Mouse (Mus musculus): ENCODE data around the gene 1700001P01Rik. TPM values are rescaled to one million over a fixed set of nuclear protein-coding genes. Genes with fewer than 3 reads are reported as not detected.
A peak's percentile ranks its signal among the peaks of the same experiment; 100 is the strongest.

1700001P01Rik gene
- polyA plus RNA-seq, 1 experiment from 2014 or later: 0.44 TPM

- peaks cover 21% of the 10 kb centered on the region for H3K36me3 ChIP-seq (ENCODE audit: control insufficient read depth, insufficient read depth, low read length)
- peak overlapping the region; percentile 79 for H3K27ac ChIP-seq (ENCODE audit: low read depth, low read length)
- peak; percentile 35; the same call in 1 of the 2 replicates for ATAC-seq
- peaks cover 21% of the 10 kb centered on the region for H3K4me1 ChIP-seq (ENCODE audit: control insufficient read depth, insufficient read depth, low read depth, low read length)
- H3K9ac ChIP-seq (ENCODE audit: low read depth, low read length): peak overlapping the region; percentile 76
- 0% methylated on average over 10 of the region's 10 CpGs for WGBS
- no peaks in the 10 kb centered on the region for H3K9me3 ChIP-seq (ENCODE audit: control insufficient read depth, low read length)
- H3K4me2 ChIP-seq (ENCODE audit: low read length): peak overlapping the region; percentile 63
- H3K4me3 ChIP-seq (ENCODE audit: low read length): peak overlapping the region; percentile 75
- H3K27me3 ChIP-seq (replicated peaks; ENCODE audit: control insufficient read depth, insufficient read depth, low read length): no peaks in the 10 kb centered on the region
Observed at GRCm38 (mm10) chr11:97782564-97782895, 6.8 kb upstream of the 1700001P01Rik start.

DNA sequence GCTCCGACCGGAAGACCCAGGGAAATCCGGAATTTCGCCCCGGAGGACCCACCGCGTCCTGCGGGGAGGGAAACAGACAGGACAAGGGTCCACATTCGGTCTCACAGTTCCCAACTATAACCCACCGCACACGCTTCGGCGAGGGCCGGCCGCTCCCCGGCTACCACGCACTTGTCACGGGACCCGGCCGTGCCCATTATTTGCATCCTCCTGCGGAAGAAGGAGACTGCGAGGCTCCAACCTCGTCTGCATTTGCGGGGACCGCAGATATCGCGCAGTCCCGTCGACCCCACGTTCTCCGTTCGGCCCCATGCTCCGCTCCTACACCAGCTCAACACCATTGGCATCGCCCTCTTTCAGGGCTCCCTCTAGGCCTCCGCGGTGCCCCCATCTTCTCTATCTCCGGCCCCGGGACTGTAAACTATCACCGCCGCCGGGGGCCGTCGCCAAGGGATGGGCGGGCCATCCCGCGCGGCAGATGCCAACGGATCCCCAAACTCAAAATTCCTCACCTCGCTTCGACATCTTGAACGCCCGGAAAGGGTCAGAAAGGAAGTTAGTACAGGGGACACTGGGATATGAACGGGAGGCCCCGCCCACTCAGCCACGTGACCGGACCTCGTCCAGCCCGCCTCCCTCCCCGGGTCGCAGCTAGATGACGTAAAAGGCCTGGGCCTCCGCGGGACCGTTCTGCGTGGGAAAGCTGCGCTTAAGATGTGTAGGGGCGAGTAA, 6.3 kb upstream of the 1700001P01Rik start, which contains the start of gene Rpl23:
Gene Rpl23, minus strand, starts transcription at position 606 of the 732 bp plus-strand sequence.
- Histone ChIP-seq H3K27me3 (replicated peaks; ENCODE audit: control insufficient read depth, insufficient read depth, low read length) (no peaks in the 10 kb centered on the region), H3K4me1 (ENCODE audit: control insufficient read depth, insufficient read depth, low read depth, low read length) (peaks cover 21% of the 10 kb centered on the region), H3K9me3 (ENCODE audit: control insufficient read depth, low read length) (no peaks in the 10 kb centered on the region), H3K36me3 (ENCODE audit: control insufficient read depth, insufficient read depth, low read length) (peaks cover 26% of the 10 kb centered on the region), H3K27ac (ENCODE audit: low read depth, low read length) (peak within 1 kb of the TSS; percentile 80), H3K9ac (ENCODE audit: low read depth, low read length) (peak within 1 kb of the TSS; percentile 88), H3K4me3 (ENCODE audit: low read length) (peak within 1 kb of the TSS; percentile 75), H3K4me2 (ENCODE audit: low read length) (peak within 1 kb of the TSS; percentile 73)
- under 1% methylated on average over 65 of the region's 67 CpGs for WGBS
- peak; percentile 97 for ATAC-seq

DNA sequence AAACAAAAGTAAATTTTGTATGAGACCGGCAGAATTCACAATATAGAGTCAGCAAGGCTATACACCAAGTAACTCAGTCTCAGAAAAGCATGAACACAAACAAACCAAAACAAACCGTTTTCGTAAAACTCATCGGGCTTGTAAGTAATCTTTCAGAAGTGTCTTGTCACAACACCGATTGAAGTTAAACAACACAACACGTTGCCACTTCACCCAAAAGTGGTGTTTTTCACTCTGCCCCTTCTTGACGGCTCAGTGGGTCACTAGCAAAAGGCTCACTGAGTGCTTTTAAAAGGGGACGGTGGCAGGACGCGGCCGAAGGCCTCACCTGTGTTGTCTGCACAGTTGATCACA, 5.7 kb upstream of the 1700001P01Rik start:
- peaks cover 21% of the 10 kb centered on the region for H3K4me1 ChIP-seq (ENCODE audit: control insufficient read depth, insufficient read depth, low read depth, low read length)
- H3K36me3 ChIP-seq (ENCODE audit: control insufficient read depth, insufficient read depth, low read length): peaks cover 31% of the 10 kb centered on the region
- H3K4me2 ChIP-seq (ENCODE audit: low read length): peak overlapping the region; percentile 73
- no peak for ATAC-seq
- WGBS: 2% methylated on average over 11 of the region's 11 CpGs
- H3K9ac ChIP-seq (ENCODE audit: low read depth, low read length): peak overlapping the region; percentile 88
- no peaks in the 10 kb centered on the region for H3K27me3 ChIP-seq (replicated peaks; ENCODE audit: control insufficient read depth, insufficient read depth, low read length)
- H3K4me3 ChIP-seq (ENCODE audit: low read length): peak overlapping the region; percentile 75
- no peaks in the 10 kb centered on the region for H3K9me3 ChIP-seq (ENCODE audit: control insufficient read depth, low read length)
- peak overlapping the region; percentile 80; the same call in 1 of the 2 replicates for H3K27ac ChIP-seq (ENCODE audit: low read depth, low read length)

DNA sequence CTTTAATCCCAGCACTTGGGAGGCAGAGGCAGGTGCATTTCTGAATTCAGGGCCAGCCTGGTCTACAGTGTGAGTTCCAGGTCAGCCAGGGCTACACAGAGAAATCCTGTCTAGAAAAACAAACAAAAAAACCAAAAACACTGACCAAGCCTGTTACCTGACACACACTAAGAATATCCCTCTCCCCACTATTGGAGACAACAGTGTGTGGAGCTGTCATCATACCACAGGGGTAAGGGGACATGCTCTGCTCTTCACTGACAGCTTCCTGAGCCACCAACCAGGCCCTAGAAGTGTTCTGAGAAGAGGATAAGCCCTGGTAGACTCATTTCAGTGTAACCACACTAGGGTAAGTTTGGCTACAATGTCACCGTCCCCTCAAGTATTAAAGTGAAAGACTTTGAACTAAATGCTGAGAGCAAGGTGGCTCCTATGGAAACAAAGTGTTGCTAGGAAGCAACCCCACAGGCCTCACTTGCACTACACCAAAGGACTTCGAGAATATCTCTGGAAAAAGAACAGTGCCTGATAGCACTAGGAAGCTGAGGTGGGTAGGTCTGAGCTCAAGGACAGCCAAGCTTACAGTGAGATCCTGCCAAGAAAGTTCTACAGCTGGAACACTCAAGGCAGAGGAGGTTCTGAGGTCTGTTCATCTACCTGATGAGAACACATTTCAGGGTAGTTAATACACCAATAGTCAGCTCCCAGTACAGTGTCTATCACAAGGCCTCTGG, 4.4 kb upstream of the 1700001P01Rik start:
- Histone ChIP-seq H3K9me3 (ENCODE audit: control insufficient read depth, low read length) (no peaks in the 10 kb centered on the region), H3K4me1 (ENCODE audit: control insufficient read depth, insufficient read depth, low read depth, low read length) (peaks cover 21% of the 10 kb centered on the region), H3K27ac (ENCODE audit: low read depth, low read length) (no peak overlapping the region), H3K36me3 (ENCODE audit: control insufficient read depth, insufficient read depth, low read length) (peaks cover 31% of the 10 kb centered on the region), H3K4me2 (ENCODE audit: low read length) (no peak overlapping the region; the same call in 1 of the 2 replicates), H3K9ac (ENCODE audit: low read depth, low read length) (0 out of 2 replicates have a peak overlapping the region, but pooled peaks have one; percentile 6), H3K4me3 (ENCODE audit: low read length) (no peak overlapping the region), H3K27me3 (replicated peaks; ENCODE audit: control insufficient read depth, insufficient read depth, low read length) (no peaks in the 10 kb centered on the region)
- ATAC-seq: no peak
- WGBS: 78% methylated on average over 2 of the region's 2 CpGs

DNA sequence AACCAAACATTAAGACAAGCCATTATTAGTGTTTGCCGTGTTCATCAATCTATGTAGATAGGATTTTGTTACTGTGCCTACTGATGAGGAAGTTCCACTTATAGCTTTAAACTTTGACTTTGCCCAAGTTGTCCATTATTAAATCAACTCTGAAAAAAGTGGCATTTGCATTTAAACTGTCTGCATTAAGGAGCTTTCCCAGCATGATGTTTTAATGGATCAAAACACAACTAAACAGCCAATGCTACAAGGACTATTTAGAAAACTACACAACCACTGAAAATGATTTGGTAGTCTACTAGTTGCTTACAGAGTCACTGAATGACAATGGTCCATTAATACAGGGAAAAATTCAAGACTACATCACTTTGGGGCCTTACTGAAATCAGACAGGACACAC, 3.2 kb upstream of the 1700001P01Rik start:
- peaks cover 31% of the 10 kb centered on the region for H3K36me3 ChIP-seq (ENCODE audit: control insufficient read depth, insufficient read depth, low read length)
- no peaks in the 10 kb centered on the region for H3K9me3 ChIP-seq (ENCODE audit: control insufficient read depth, low read length)
- no peak overlapping the region for H3K27ac ChIP-seq (ENCODE audit: low read depth, low read length)
- H3K4me3 ChIP-seq (ENCODE audit: low read length): no peak overlapping the region
- no peak overlapping the region for H3K4me2 ChIP-seq (ENCODE audit: low read length)
- H3K4me1 ChIP-seq (ENCODE audit: control insufficient read depth, insufficient read depth, low read depth, low read length): peaks cover 21% of the 10 kb centered on the region
- no peaks in the 10 kb centered on the region for H3K27me3 ChIP-seq (replicated peaks; ENCODE audit: control insufficient read depth, insufficient read depth, low read length)
- 91% methylated on average over 1 of the region's 1 CpGs for WGBS
- no peak for ATAC-seq
- no peak overlapping the region for H3K9ac ChIP-seq (ENCODE audit: low read depth, low read length)

DNA sequence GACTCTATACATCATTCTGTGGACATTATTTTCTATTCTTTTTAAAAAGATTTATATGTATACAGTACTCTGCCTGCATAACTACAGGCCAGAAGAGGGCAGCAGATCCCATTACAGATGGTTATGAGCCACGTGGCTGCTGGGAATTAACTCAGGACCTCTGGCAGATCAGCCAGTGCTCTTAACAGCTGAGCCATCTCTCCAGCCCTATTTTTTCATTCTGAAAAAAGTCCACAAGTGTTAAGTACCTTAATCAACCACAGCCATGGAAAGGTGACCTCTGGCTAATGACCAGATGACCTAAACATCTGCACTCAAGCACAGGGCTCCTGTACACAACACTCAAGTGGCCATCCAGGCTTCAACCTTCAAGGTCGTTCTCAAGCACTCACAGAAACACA, 1.4 kb upstream of the 1700001P01Rik start:
- Histone ChIP-seq H3K36me3 (ENCODE audit: control insufficient read depth, insufficient read depth, low read length) (peaks cover 31% of the 10 kb centered on the region), H3K27me3 (replicated peaks; ENCODE audit: control insufficient read depth, insufficient read depth, low read length) (no peaks in the 10 kb centered on the region), H3K9me3 (ENCODE audit: control insufficient read depth, low read length) (no peaks in the 10 kb centered on the region), H3K4me2 (ENCODE audit: low read length) (no peak overlapping the region), H3K4me1 (ENCODE audit: control insufficient read depth, insufficient read depth, low read depth, low read length) (peaks cover 15% of the 10 kb centered on the region), H3K9ac (ENCODE audit: low read depth, low read length) (no peak overlapping the region), H3K27ac (ENCODE audit: low read depth, low read length) (no peak overlapping the region), H3K4me3 (ENCODE audit: low read length) (no peak overlapping the region)
- no peak for ATAC-seq
- 44% methylated on average over 2 of the region's 2 CpGs for WGBS

- H3K27ac ChIP-seq (ENCODE audit: low read depth, low read length): no peak overlapping the region
- no peak overlapping the region for H3K9ac ChIP-seq (ENCODE audit: low read depth, low read length)
- H3K27me3 ChIP-seq (replicated peaks; ENCODE audit: control insufficient read depth, insufficient read depth, low read length): no peaks in the 10 kb centered on the region
- no peak overlapping the region for H3K4me3 ChIP-seq (ENCODE audit: low read length)
- H3K4me2 ChIP-seq (ENCODE audit: low read length): no peak overlapping the region
- peaks cover 31% of the 10 kb centered on the region for H3K36me3 ChIP-seq (ENCODE audit: control insufficient read depth, insufficient read depth, low read length)
- H3K9me3 ChIP-seq (ENCODE audit: control insufficient read depth, low read length): no peaks in the 10 kb centered on the region
- WGBS: 66% methylated on average over 5 of the region's 5 CpGs
- ATAC-seq: no peak; the same call in 1 of the 2 replicates
- H3K4me1 ChIP-seq (ENCODE audit: control insufficient read depth, insufficient read depth, low read depth, low read length): peaks cover 15% of the 10 kb centered on the region
Observed at GRCm38 (mm10) chr11:97776497-97777128, 895 bp upstream of the 1700001P01Rik start.

GRCm38 (mm10) chr11:97775186-97775585, 532 bp downstream of the 1700001P01Rik start:
- no peak overlapping the region for H3K9ac ChIP-seq (ENCODE audit: low read depth, low read length)
- H3K4me3 ChIP-seq (ENCODE audit: low read length): no peak overlapping the region
- peaks cover 29% of the 10 kb centered on the region for H3K36me3 ChIP-seq (ENCODE audit: control insufficient read depth, insufficient read depth, low read length)
- H3K9me3 ChIP-seq (ENCODE audit: control insufficient read depth, low read length): no peaks in the 10 kb centered on the region
- WGBS: 74% methylated on average over 13 of the region's 13 CpGs
- ATAC-seq: peak; percentile 58; the same call in 1 of the 2 replicates
- peaks cover 3% of the 10 kb centered on the region for H3K4me1 ChIP-seq (ENCODE audit: control insufficient read depth, insufficient read depth, low read depth, low read length)
- H3K4me2 ChIP-seq (ENCODE audit: low read length): no peak overlapping the region
- H3K27ac ChIP-seq (ENCODE audit: low read depth, low read length): no peak overlapping the region
- H3K27me3 ChIP-seq (replicated peaks; ENCODE audit: control insufficient read depth, insufficient read depth, low read length): no peaks in the 10 kb centered on the region

DNA sequence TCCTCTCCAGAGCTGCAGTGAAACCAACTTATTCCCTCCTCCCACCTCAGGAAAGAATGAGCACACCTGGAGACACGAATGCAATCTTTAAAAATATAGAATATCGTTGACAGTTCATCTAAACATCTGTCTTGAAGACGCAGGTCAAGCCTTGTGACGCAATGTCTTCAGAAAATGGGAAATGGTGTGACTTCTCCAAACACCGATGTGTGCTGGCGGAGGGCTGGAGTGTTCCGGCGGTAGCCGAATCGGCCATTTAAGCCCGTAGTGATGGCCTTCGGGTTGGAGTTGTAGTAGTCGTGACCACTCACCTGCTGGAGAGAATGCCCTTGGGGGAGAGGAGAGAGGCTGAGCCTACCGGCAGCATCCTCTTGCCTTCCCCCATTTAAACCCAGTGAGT, 4.3 kb downstream of the 1700001P01Rik start:
- no peaks in the 10 kb centered on the region; the same call in none of the 2 replicates for H3K36me3 ChIP-seq (ENCODE audit: control insufficient read depth, insufficient read depth, low read length)
- 83% methylated on average over 14 of the region's 14 CpGs for WGBS
- H3K9ac ChIP-seq (ENCODE audit: low read depth, low read length): no peak overlapping the region
- no peak overlapping the region for H3K4me2 ChIP-seq (ENCODE audit: low read length)
- H3K27ac ChIP-seq (ENCODE audit: low read depth, low read length): no peak overlapping the region
- ATAC-seq: no peak
- no peaks in the 10 kb centered on the region for H3K27me3 ChIP-seq (replicated peaks; ENCODE audit: control insufficient read depth, insufficient read depth, low read length)
- no peak overlapping the region for H3K4me3 ChIP-seq (ENCODE audit: low read length)
- H3K9me3 ChIP-seq (ENCODE audit: control insufficient read depth, low read length): no peaks in the 10 kb centered on the region
- no peaks in the 10 kb centered on the region for H3K4me1 ChIP-seq (ENCODE audit: control insufficient read depth, insufficient read depth, low read depth, low read length)
